Mouse (Mus musculus) kidney, postnatal 0 days (tissue): ENCODE results near the gene Nubp1. TPM values are rescaled to one million over a fixed set of nuclear protein-coding genes. Genes with fewer than 3 reads are reported as not detected.
A peak's percentile ranks its signal among the peaks of the same experiment; 100 is the strongest.

Experiments
- ATAC-seq: fragments of 200-750 bp; cut with Nextera tagmentation; replicated peaks from 2 replicates; pipeline ENCODE4 v1.8.0; 2017; ENCODE audit warnings: low read depth, moderate number of reproducible peaks, moderate TSS enrichment, moderate library complexity; ENCODE audit not compliant: low FRiP score
- DNase-seq: peaks from one replicate; pipeline ENCODE4 v3.0.0-alpha.2; 2016; ENCODE audit warnings: low spot score
- H3K27ac ChIP-seq: fragments of 300-500 bp; sonication (generic); 2 replicates; pipeline ENCODE4 v1.5.1; 2014; ENCODE audit warnings: mild to moderate bottlenecking
- H3K27me3 ChIP-seq: fragments of 300-500 bp; sonication (generic); 2 replicates; pipeline ENCODE4 v1.6.1; 2014; ENCODE audit warnings: low read length, mixed read lengths; ENCODE audit not compliant: insufficient read depth
- H3K36me3 ChIP-seq: fragments of 300-500 bp; sonication (generic); 2 replicates; pipeline ENCODE4 v1.6.1; 2014; ENCODE audit warnings: low read length, mixed read lengths; ENCODE audit not compliant: insufficient read depth
- H3K4me1 ChIP-seq: fragments of 300-500 bp; sonication (generic); replicated peaks from 2 replicates; pipeline ENCODE4 v1.6.1; 2014; ENCODE audit warnings: antibody characterized with exemption, low read length, mixed read lengths; ENCODE audit not compliant: insufficient read depth
- H3K4me2 ChIP-seq: fragments of 300-500 bp; sonication (generic); 2 replicates; pipeline ENCODE4 v1.6.1; 2014; ENCODE audit warnings: mild to moderate bottlenecking, low read length, moderate library complexity, mixed read lengths
- H3K4me3 ChIP-seq: fragments of 300-500 bp; sonication (generic); replicated peaks from 2 replicates; pipeline ENCODE4 v1.5.1; 2014; ENCODE audit warnings: low read depth, low read length
- H3K9ac ChIP-seq: fragments of 300-500 bp; sonication (generic); 2 replicates; pipeline ENCODE4 v1.6.1; 2014; ENCODE audit warnings: low read depth, low read length
- H3K9me3 ChIP-seq: fragments of 300-500 bp; sonication (generic); replicated peaks from 2 replicates; pipeline ENCODE4 v1.6.1; 2016; ENCODE audit warnings: low read length, inconsistent platforms, mixed read lengths
- CTCF ChIP-seq: IDR thresholded peaks from 2 replicates; pipeline ENCODE4 v1.5.1; 2016; ENCODE audit warnings: antibody characterized with exemption, low read depth, mild to moderate bottlenecking, moderate library complexity
- WGBS: fragments of 180-500 bp; shearing (Covaris S2); extraction: QIAGEN DNeasy Blood & Tissue Kit; methylation state at CpG from one replicate; pipeline ENCODE4 v1.1.7; 2014; 5-methylcytosine and 5-hydroxymethylcytosine counted together
- polyA plus RNA-seq: library from polyadenylated mRNA; unstranded; fragments of >200 nt; fragmentation: Nextera tagmentation; extraction: Ambion mirVana; gene quantifications from 2 replicates; pipeline ENCODE4 v1.2.1, GENCODE M21; 2015

Gene Nubp1
- polyA plus RNA-seq, 1 experiment from 2014 or later, result 55.7 TPM

DNA sequence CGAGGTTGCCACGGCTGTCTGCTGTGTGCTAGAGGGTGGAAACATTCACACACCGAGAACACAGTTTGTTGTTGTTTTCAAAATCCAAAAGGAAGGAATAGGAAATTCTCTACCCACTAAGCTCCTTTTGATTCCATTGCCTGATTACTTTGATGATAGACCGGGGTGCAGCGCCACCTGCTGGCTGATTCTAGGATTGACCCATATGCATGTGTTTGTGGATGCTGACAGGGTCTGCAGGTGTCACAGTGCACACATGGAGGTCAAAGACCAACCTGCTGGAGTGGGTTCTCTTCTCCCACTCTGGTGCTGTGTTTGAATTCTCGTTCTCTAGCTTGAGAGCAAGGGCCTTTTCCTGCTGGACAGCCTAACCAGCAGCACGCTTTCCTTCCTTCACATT lies 12.6 kb upstream of the Nubp1 start:
- H3K9ac ChIP-seq, result no peak overlapping the region
- no peak for ATAC-seq
- WGBS, result 38% methylated on average over 7 of the region's 7 CpGs

DNA sequence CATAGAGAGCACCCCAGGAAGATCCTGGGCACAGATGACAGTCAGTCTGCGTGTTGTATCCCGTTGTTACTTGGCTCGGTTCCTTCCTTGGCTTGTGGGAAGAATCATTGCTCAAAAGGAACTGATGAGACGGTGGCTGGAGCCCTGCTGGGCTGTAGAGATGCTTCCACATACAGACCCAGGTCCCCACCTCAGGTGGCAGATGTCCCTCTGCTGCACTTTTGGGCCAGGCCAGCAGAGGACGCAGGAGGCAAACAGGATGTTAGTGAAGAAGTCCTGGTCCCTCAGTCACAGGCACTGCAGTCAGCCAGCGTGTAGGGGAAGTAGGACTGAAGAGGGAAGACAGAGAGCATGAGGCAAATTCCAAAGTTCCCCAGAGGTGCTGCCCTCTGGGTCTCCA lies 4.2 kb downstream of the Nubp1 start:
- ATAC-seq (no peak), DNase-seq (peak; percentile 19)
- H3K27me3 ChIP-seq, result no peaks in the 10 kb centered on the region
- no peak overlapping the region for H3K9ac ChIP-seq
- no peak overlapping the region for H3K27ac ChIP-seq
- peak; percentile 63 for TF ChIP-seq CTCF
- 85% methylated on average over 6 of the region's 6 CpGs for WGBS
- no peak overlapping the region for H3K4me2 ChIP-seq
- H3K4me1 ChIP-seq, result 0 out of 2 replicates have a peak, but pooled peaks cover 3% of the 10 kb centered on the region
- no peaks in the 10 kb centered on the region for H3K9me3 ChIP-seq
- H3K36me3 ChIP-seq, result peaks cover 37% of the 10 kb centered on the region
- no peak overlapping the region for H3K4me3 ChIP-seq

More for the DNA sequence above, 12.6 kb upstream of the Nubp1 start:
- peak; percentile 83 for DNase-seq
- no peak overlapping the region for H3K4me3 ChIP-seq
- TF ChIP-seq CTCF, result peak; percentile 99
- 0 out of 2 replicates have a peak, but pooled peaks cover 6% of the 10 kb centered on the region for H3K4me1 ChIP-seq
- no peak overlapping the region for H3K27ac ChIP-seq
- H3K36me3 ChIP-seq, result no peaks in the 10 kb centered on the region
- no peaks in the 10 kb centered on the region for H3K9me3 ChIP-seq
- no peaks in the 10 kb centered on the region for H3K27me3 ChIP-seq
- no peak overlapping the region for H3K4me2 ChIP-seq

DNA sequence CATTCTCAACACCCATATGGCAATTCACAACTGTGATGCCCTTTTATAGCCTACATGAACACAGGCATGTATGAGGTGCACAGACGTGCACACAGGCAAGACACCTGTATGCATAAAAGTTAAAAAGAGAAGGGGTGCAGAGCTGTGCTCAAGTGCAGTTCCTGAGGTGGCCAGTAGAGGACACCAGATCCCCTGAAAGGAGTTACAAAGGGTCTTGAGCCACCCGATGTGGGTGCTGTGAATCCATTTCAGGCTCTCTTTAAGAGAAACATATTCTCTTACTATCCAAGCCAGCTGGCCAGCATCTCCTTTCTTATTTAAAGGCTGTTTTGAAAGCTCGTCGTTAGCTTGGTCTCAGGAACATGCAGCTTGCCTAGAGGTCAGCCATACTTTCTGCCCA lies 5.1 kb downstream of the Nubp1 start:
- 0 out of 2 replicates have a peak, but pooled peaks cover 3% of the 10 kb centered on the region for H3K4me1 ChIP-seq
- 99% methylated on average over 4 of the region's 4 CpGs for WGBS
- no peak for ATAC-seq
- H3K36me3 ChIP-seq, result peaks cover 45% of the 10 kb centered on the region
- no peak for DNase-seq
- H3K4me2 ChIP-seq, result no peak overlapping the region
- H3K27me3 ChIP-seq, result no peaks in the 10 kb centered on the region
- TF ChIP-seq CTCF, result peak; percentile 47
- H3K27ac ChIP-seq, result no peak overlapping the region
- H3K9ac ChIP-seq, result no peak overlapping the region
- H3K9me3 ChIP-seq, result no peaks in the 10 kb centered on the region
- H3K4me3 ChIP-seq, result no peak overlapping the region

DNA sequence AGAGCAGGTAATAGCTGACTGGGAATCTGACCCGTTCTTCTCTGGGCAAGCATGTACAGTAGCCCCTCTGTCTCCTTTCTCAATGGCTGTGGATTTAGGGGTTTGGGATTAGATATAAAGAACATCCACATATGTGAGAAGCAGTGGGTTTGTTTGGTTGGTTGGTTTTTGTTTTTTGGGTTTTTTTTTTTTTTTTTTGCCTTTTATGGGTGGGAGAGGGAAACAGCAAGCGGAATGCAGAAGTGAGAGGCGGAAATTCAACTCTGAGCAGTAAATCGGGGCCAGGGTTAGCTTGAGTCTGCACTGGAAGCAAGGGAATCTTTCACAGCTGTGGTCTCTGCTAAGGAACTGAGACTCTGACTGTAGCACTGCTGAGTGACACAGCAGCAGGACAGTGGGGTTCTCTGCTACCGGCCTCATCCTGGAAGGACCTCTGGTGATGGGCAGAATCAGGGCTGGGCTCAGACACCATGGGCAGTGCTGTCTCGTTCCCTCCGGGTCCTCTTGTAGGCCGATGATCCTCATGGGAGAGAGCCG lies 6.0 kb downstream of the Nubp1 start:
- H3K27ac ChIP-seq, result no peak overlapping the region
- H3K4me1 ChIP-seq, result no peaks in the 10 kb centered on the region
- ATAC-seq, result no peak
- H3K9ac ChIP-seq, result no peak overlapping the region
- H3K4me2 ChIP-seq, result no peak overlapping the region
- no peak for TF ChIP-seq CTCF
- H3K27me3 ChIP-seq, result no peaks in the 10 kb centered on the region
- WGBS, result 90% methylated on average over 9 of the region's 9 CpGs
- no peaks in the 10 kb centered on the region for H3K9me3 ChIP-seq
- H3K4me3 ChIP-seq, result no peak overlapping the region
- DNase-seq, result no peak
- H3K36me3 ChIP-seq, result peaks cover 54% of the 10 kb centered on the region

DNA sequence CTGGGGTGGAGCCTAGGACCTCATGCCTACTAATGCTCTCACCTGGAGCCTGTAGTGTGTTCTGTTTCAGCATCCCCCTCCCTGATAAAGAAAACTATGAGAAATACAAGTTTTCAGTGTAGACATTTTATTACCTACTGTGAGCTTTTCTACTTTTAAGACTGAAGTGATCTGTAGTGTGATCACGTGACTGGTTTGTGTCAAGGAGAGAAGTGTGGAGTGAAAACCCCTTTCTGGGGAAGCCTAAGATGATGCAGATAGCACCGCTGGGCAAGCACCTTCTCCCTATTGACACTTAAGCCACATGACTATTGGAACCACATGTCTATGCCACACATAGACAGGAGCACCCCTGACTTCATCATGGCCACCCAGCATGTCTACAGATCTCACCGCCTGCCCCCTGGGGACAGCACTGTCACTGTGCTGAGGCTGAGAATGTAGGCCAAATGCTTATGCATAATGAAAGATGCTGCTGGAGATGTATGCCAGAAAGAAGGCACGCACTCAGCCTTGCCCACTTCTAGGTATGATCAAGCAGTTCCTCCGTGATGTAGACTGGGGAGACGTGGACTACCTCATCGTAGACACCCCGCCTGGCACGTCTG lies 8.8 kb downstream of the Nubp1 start:
- Histone ChIP-seq H3K9me3 (no peaks in the 10 kb centered on the region), H3K27ac (no peak overlapping the region), H3K4me3 (no peak overlapping the region), H3K9ac (no peak overlapping the region), H3K4me2 (no peak overlapping the region), H3K27me3 (no peaks in the 10 kb centered on the region), H3K36me3 (peaks cover 61% of the 10 kb centered on the region), H3K4me1 (no peaks in the 10 kb centered on the region)
- ATAC-seq (no peak), DNase-seq (no peak)
- WGBS, result 95% methylated on average over 9 of the region's 9 CpGs
- TF ChIP-seq CTCF, result no peak

DNA sequence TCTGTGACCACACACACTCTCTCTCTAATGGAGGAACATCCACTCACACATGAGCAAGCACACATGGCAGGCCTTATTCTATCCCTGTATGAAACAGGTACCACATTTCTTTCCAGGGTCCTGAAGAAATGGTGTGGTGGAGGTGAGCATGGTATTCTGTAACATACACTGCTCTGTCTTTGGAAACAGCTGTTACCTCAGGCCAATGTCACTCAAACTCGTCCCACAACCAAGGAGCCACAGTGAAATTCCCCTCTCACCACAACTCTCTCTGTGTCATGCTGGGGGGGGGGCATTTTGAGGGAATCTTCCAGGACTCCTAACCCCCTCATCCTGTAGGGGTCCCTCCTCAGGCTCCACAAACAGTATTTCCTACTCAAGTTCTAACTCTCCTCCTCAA lies 20.2 kb downstream of the Nubp1 start:
- no peak overlapping the region for H3K9ac ChIP-seq
- WGBS, result 75% methylated on average over 1 of the region's 1 CpGs
- ATAC-seq (no peak), DNase-seq (no peak)
- H3K9me3 ChIP-seq, result no peaks in the 10 kb centered on the region
- H3K4me2 ChIP-seq, result no peak overlapping the region
- H3K4me1 ChIP-seq, result no peaks in the 10 kb centered on the region
- H3K4me3 ChIP-seq, result no peak overlapping the region
- TF ChIP-seq CTCF, result no peak
- no peaks in the 10 kb centered on the region for H3K27me3 ChIP-seq
- no peak overlapping the region for H3K27ac ChIP-seq
- H3K36me3 ChIP-seq, result peaks cover 2% of the 10 kb centered on the region; the same call in 1 of the 2 replicates
